Mouse (Mus musculus): ENCODE results near the gene Scamp1.
"Not testable (repeated sequence)": the region's sequence is repeated elsewhere in the genome, so short reads cannot be mapped to it uniquely, and the experiment has no call there.

Gene Scamp1

GRCm38 (mm10) chr13:94285281-94285871 lies at the start of gene Scamp1:
Gene Scamp1, minus strand, starts transcription at chr13:94285857.
- Histone ChIP-seq H3K36me3 (ENCODE audit: control insufficient read depth, insufficient read depth, low read length, poor library complexity, severe bottlenecking) (no peaks in the 10 kb centered on the region), H3K27me3 (ENCODE audit: control insufficient read depth, insufficient read depth, low read length, poor library complexity, severe bottlenecking) (no peaks in the 10 kb centered on the region)
- peak; percentile 26 for DNase-seq (ENCODE audit: low read depth, low spot score)

GRCm38 (mm10) chr13:94330392-94330979 lies 44.8 kb upstream of the Scamp1 start:
- no peaks in the 10 kb centered on the region for H3K36me3 ChIP-seq (ENCODE audit: control insufficient read depth, insufficient read depth, low read length, poor library complexity, severe bottlenecking)
- DNase-seq (ENCODE audit: low read depth, low spot score) = no peak
- H3K27me3 ChIP-seq (ENCODE audit: control insufficient read depth, insufficient read depth, low read length, poor library complexity, severe bottlenecking) = no peaks in the 10 kb centered on the region

- H3K27me3 ChIP-seq (ENCODE audit: control insufficient read depth, insufficient read depth, low read length, poor library complexity, severe bottlenecking); H3K36me3 ChIP-seq (ENCODE audit: control insufficient read depth, insufficient read depth, low read length, poor library complexity, severe bottlenecking); DNase-seq (ENCODE audit: low read depth, low spot score): not testable (repeated sequence)
These were observed 43.3 kb upstream of the Scamp1 start for GRCm38 (mm10) chr13:94329005-94329404.

- DNase-seq (ENCODE audit: low read depth, low spot score) = no peak
- H3K27me3 ChIP-seq (ENCODE audit: control insufficient read depth, insufficient read depth, low read length, poor library complexity, severe bottlenecking) = no peaks in the 10 kb centered on the region
- H3K36me3 ChIP-seq (ENCODE audit: control insufficient read depth, insufficient read depth, low read length, poor library complexity, severe bottlenecking) = no peaks in the 10 kb centered on the region
These were observed 42.4 kb upstream of the Scamp1 start for GRCm38 (mm10) chr13:94328063-94328462.

- no peaks in the 10 kb centered on the region for H3K36me3 ChIP-seq (ENCODE audit: control insufficient read depth, insufficient read depth, low read length, poor library complexity, severe bottlenecking)
- no peak for DNase-seq (ENCODE audit: low read depth, low spot score)
- H3K27me3 ChIP-seq (ENCODE audit: control insufficient read depth, insufficient read depth, low read length, poor library complexity, severe bottlenecking) = no peaks in the 10 kb centered on the region
These were observed 36.8 kb upstream of the Scamp1 start for GRCm38 (mm10) chr13:94322475-94322874.

GRCm38 (mm10) chr13:94321094-94321792 lies 35.6 kb upstream of the Scamp1 start:
- H3K27me3 ChIP-seq (ENCODE audit: control insufficient read depth, insufficient read depth, low read length, poor library complexity, severe bottlenecking) = no peaks in the 10 kb centered on the region
- DNase-seq (ENCODE audit: low read depth, low spot score) = no peak
- H3K36me3 ChIP-seq (ENCODE audit: control insufficient read depth, insufficient read depth, low read length, poor library complexity, severe bottlenecking) = no peaks in the 10 kb centered on the region

- Histone ChIP-seq H3K27me3 (ENCODE audit: control insufficient read depth, insufficient read depth, low read length, poor library complexity, severe bottlenecking) (no peaks in the 10 kb centered on the region), H3K36me3 (ENCODE audit: control insufficient read depth, insufficient read depth, low read length, poor library complexity, severe bottlenecking) (no peaks in the 10 kb centered on the region)
- DNase-seq (ENCODE audit: low read depth, low spot score) = no peak
These were observed 31.4 kb upstream of the Scamp1 start for GRCm38 (mm10) chr13:94316975-94317511.

- not testable (repeated sequence) for H3K36me3 ChIP-seq (ENCODE audit: control insufficient read depth, insufficient read depth, low read length, poor library complexity, severe bottlenecking); DNase-seq (ENCODE audit: low read depth, low spot score); H3K27me3 ChIP-seq (ENCODE audit: control insufficient read depth, insufficient read depth, low read length, poor library complexity, severe bottlenecking)
These were observed 27.2 kb upstream of the Scamp1 start for GRCm38 (mm10) chr13:94312812-94313211.

GRCm38 (mm10) chr13:94308279-94308678 lies 22.6 kb upstream of the Scamp1 start:
- DNase-seq (ENCODE audit: low read depth, low spot score) = no peak
- no peaks in the 10 kb centered on the region for H3K36me3 ChIP-seq (ENCODE audit: control insufficient read depth, insufficient read depth, low read length, poor library complexity, severe bottlenecking)

GRCm38 (mm10) chr13:94307531-94307930 lies 21.9 kb upstream of the Scamp1 start:
- no peaks in the 10 kb centered on the region for H3K27me3 ChIP-seq (ENCODE audit: control insufficient read depth, insufficient read depth, low read length, poor library complexity, severe bottlenecking)
- H3K36me3 ChIP-seq (ENCODE audit: control insufficient read depth, insufficient read depth, low read length, poor library complexity, severe bottlenecking) = no peaks in the 10 kb centered on the region
- DNase-seq (ENCODE audit: low read depth, low spot score) = no peak

More at GRCm38 (mm10) chr13:94308279-94308678, 22.6 kb upstream of the Scamp1 start:
- H3K27me3 ChIP-seq (ENCODE audit: control insufficient read depth, insufficient read depth, low read length, poor library complexity, severe bottlenecking) = no peaks in the 10 kb centered on the region

GRCm38 (mm10) chr13:94306968-94307289 lies 21.3 kb upstream of the Scamp1 start:
- Histone ChIP-seq H3K36me3 (ENCODE audit: control insufficient read depth, insufficient read depth, low read length, poor library complexity, severe bottlenecking) (no peaks in the 10 kb centered on the region), H3K27me3 (ENCODE audit: control insufficient read depth, insufficient read depth, low read length, poor library complexity, severe bottlenecking) (no peaks in the 10 kb centered on the region)
- no peak for DNase-seq (ENCODE audit: low read depth, low spot score)

GRCm38 (mm10) chr13:94306277-94306967 lies 20.8 kb upstream of the Scamp1 start:
- Histone ChIP-seq H3K36me3 (ENCODE audit: control insufficient read depth, insufficient read depth, low read length, poor library complexity, severe bottlenecking) (no peaks in the 10 kb centered on the region), H3K27me3 (ENCODE audit: control insufficient read depth, insufficient read depth, low read length, poor library complexity, severe bottlenecking) (no peaks in the 10 kb centered on the region)
- DNase-seq (ENCODE audit: low read depth, low spot score) = no peak

- Histone ChIP-seq H3K27me3 (ENCODE audit: control insufficient read depth, insufficient read depth, low read length, poor library complexity, severe bottlenecking) (no peaks in the 10 kb centered on the region), H3K36me3 (ENCODE audit: control insufficient read depth, insufficient read depth, low read length, poor library complexity, severe bottlenecking) (no peaks in the 10 kb centered on the region)
- DNase-seq (ENCODE audit: low read depth, low spot score) = no peak
These were observed 15.4 kb upstream of the Scamp1 start for GRCm38 (mm10) chr13:94300946-94301538.

- no peaks in the 10 kb centered on the region for H3K27me3 ChIP-seq (ENCODE audit: control insufficient read depth, insufficient read depth, low read length, poor library complexity, severe bottlenecking)
- no peaks in the 10 kb centered on the region for H3K36me3 ChIP-seq (ENCODE audit: control insufficient read depth, insufficient read depth, low read length, poor library complexity, severe bottlenecking)
- DNase-seq (ENCODE audit: low read depth, low spot score) = no peak
These were observed 14.6 kb upstream of the Scamp1 start for GRCm38 (mm10) chr13:94300232-94300631.
